Mouse (Mus musculus) layer of hippocampus, adult 2 months (tissue): ENCODE results near the gene Myh8. TPM values are rescaled to one million over a fixed set of nuclear protein-coding genes. Genes with fewer than 3 reads are reported as not detected.

Experiments used
- DNase-seq, 2 experiments: peaks; one replicate each; pipeline ENCODE4 v3.0.0; 2022; ENCODE audit warnings: low spot score in 2 of 2
- H3K27ac ChIP-seq: fragments of 200-600 bp; 2 replicates; pipeline ENCODE4 v1.8.1; 2022
- H3K4me3 ChIP-seq: fragments of 200-600 bp; 2 replicates; pipeline ENCODE4 v1.8.1; 2022; ENCODE audit warnings: mild to moderate bottlenecking
- CTCF ChIP-seq: fragments of 200-600 bp; conservative IDR thresholded peaks from 2 replicates; pipeline ENCODE4 v1.8.1; 2022; ENCODE audit warnings: antibody characterized with exemption, mild to moderate bottlenecking, moderate library complexity
- total RNA-seq, 2 experiments: library from RNA; stranded (reverse); gene quantifications; 2 replicates each; pipeline ENCODE4 v1.2.3; 2021

Myh8 gene
- total RNA-seq, 2 experiments from 2014 or later, result 1.3 to 1.4 TPM

- no peak for TF ChIP-seq CTCF
- H3K4me3 ChIP-seq, result no peak within 1 kb of the TSS
- DNase-seq, result no peak
- H3K27ac ChIP-seq, result no peak within 1 kb of the TSS
Measured at GRCm38 (mm10) chr11:67321358-67321757, 44.4 kb downstream of the Myh8 start, which contains the start of gene Myh13. Gene Myh13 (plus strand): TSS chr11:67321658.

GRCm38 (mm10) chr11:67326536-67326935 lies 49.6 kb downstream of the Myh8 start:
- no peak for TF ChIP-seq CTCF
- DNase-seq, result no peak
- no peak overlapping the region for H3K4me3 ChIP-seq
- H3K27ac ChIP-seq, result no peak overlapping the region

- no peak for DNase-seq
- no peak for TF ChIP-seq CTCF
- no peak overlapping the region for H3K27ac ChIP-seq
- H3K4me3 ChIP-seq, result no peak overlapping the region
Measured at GRCm38 (mm10) chr11:67344556-67344955, 67.6 kb downstream of the Myh8 start.

- DNase-seq, result no peak
- no peak overlapping the region for H3K27ac ChIP-seq
- no peak for TF ChIP-seq CTCF
- no peak overlapping the region for H3K4me3 ChIP-seq
Measured at GRCm38 (mm10) chr11:67345186-67345855, 68.4 kb downstream of the Myh8 start.

DNA sequence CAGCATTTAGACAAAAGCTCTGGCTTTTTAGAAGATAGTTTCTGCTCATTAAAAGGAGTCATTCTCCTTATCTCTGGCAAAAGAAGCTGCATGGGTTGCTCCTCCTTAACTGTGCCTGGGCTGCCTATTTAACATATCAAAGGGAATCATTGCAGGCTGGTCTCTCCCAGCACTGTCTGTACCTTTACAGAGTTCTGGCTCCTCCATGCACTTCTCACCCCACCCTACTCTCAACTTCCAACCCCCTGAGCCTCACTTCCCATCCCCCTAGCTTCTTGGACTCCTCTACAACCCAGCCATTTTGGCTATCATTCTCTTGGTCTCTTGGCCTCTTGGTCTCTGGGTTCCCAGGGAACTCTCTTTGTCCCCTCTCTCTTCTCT lies 68.9 kb downstream of the Myh8 start:
- no peak for TF ChIP-seq CTCF
- no peak for DNase-seq
- H3K4me3 ChIP-seq, result no peak overlapping the region
- no peak overlapping the region for H3K27ac ChIP-seq

DNA sequence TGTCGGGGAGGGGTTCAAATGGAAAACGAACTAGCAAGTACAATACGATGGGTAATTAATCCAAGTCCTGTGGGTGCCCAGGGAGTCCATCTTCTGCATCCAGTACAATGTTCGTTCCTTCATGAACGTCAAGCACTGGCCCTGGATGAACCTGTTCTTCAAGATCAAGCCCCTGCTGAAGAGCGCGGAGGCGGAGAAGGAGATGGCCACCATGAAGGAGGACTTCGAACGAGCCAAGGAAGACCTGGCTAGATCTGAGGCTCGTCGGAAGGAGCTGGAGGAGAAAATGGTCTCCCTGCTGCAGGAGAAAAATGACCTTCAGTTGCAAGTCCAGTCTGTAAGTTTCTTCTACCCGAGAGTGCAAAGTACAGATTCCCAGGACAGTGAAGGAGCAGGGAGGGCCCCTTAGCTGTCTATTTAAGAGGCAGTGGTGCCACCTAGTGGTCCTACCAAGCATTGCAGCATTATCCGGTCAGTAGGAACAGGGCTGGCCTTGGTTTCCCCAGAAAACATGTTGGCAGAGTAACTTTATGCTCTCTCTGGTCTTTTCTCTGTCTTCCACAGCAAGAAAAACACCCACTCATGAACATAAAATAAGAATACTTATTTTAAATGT lies 73.3 kb downstream of the Myh8 start:
- Histone ChIP-seq H3K27ac (no peak overlapping the region), H3K4me3 (no peak overlapping the region)
- TF ChIP-seq CTCF, result peak; percentile 97
- DNase-seq, result peak; percentile 67 to 87

GRCm38 (mm10) chr11:67353011-67353410 lies 76.1 kb downstream of the Myh8 start:
- peak; percentile 60 for TF ChIP-seq CTCF
- no peak for DNase-seq
- Histone ChIP-seq H3K27ac (no peak overlapping the region), H3K4me3 (no peak overlapping the region)

DNA sequence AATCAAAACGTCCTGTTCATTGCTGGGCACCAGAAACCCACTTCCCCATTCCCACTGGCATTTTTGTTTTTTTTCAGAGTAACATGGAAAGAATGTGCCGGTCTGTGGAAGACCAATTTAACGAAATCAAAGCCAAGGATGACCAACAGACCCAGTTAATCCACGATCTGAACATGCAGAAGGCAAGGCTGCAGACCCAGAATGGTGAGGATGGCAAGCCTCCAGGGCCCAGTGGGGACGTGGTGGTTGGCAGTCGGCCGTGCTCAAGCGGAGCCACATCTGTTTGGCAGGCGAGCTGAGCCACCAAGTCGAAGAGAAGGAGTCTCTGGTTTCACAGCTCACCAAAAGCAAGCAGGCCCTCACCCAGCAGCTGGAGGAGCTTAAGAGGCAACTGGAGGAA lies 81.1 kb downstream of the Myh8 start:
- no peak overlapping the region for H3K4me3 ChIP-seq
- DNase-seq, result no peak
- no peak for TF ChIP-seq CTCF
- H3K27ac ChIP-seq, result no peak overlapping the region

Other genes starting within 250 kb of the Myh8 start
- 10 to 100 TPM; 27.7 to 29.3 TPM for gene Adprm, start 224.5 kb upstream of the Myh8 start, total RNA-seq
- 10 to 100 TPM in 1 of 2 experiments, 1 to 10 TPM in 1; 9.4 to 10.6 TPM for gene Sco1, start 224.5 kb upstream of the Myh8 start, total RNA-seq
- gene Myh3, start 198.8 kb upstream of the Myh8 start, total RNA-seq, result under 1 TPM; 0.67 to 0.91 TPM
- under 1 TPM; 0.10 to 0.18 TPM for gene Myh2, start 106.1 kb upstream of the Myh8 start, total RNA-seq
- gene Myh1, start 77.1 kb upstream of the Myh8 start, total RNA-seq, result under 1 TPM; 0.17 to 0.20 TPM
- gene Myh4, start 39.1 kb upstream of the Myh8 start, total RNA-seq, result under 1 TPM; 0.07 to 0.15 TPM
- under 1 TPM; 0.10 to 0.12 TPM for gene Myh13, start 44.5 kb downstream of the Myh8 start, total RNA-seq
- 100 to 1,000 TPM; 453 to 462 TPM for gene Gas7, start 178.3 kb downstream of the Myh8 start, total RNA-seq